Mouse (Mus musculus): ENCODE measurements around the gene Ugt1a1. TPM values are rescaled to one million over a fixed set of nuclear protein-coding genes. Genes with fewer than 3 reads are reported as not detected.

Ugt1a1 gene
- polyA plus RNA-seq, 1 experiment from 2014 or later: 84.0 TPM

GRCm38 (mm10) chr1:88256886-88257663 is 45.3 kb downstream of the Ugt1a1 start:
- no peak for TF ChIP-seq CTCF (IDR thresholded peaks at IDR 0.05; ENCODE audit: low read depth)
- Histone ChIP-seq H3K4me1 (replicated peaks; ENCODE audit: control insufficient read depth, insufficient read depth, low read length) (peaks cover 8% of the 10 kb centered on the region), H3K27ac (ENCODE audit: low read depth, low read length) (no peak overlapping the region), H3K36me3 (ENCODE audit: control insufficient read depth, insufficient read depth) (peaks cover 28% of the 10 kb centered on the region), H3K9ac (ENCODE audit: low read depth, low read length) (no peak overlapping the region), H3K4me3 (ENCODE audit: low read depth, low read length) (no peak overlapping the region), H3K9me3 (ENCODE audit: control insufficient read depth) (0 out of 2 replicates have a peak, but pooled peaks cover 9% of the 10 kb centered on the region), H3K27me3 (replicated peaks; ENCODE audit: control insufficient read depth, insufficient read depth, low read length) (no peaks in the 10 kb centered on the region), H3K4me2 (replicated peaks; ENCODE audit: low read depth) (no peak overlapping the region)
- ATAC-seq: no peak
- 75% methylated on average over 10 of the region's 10 CpGs for WGBS

DNA sequence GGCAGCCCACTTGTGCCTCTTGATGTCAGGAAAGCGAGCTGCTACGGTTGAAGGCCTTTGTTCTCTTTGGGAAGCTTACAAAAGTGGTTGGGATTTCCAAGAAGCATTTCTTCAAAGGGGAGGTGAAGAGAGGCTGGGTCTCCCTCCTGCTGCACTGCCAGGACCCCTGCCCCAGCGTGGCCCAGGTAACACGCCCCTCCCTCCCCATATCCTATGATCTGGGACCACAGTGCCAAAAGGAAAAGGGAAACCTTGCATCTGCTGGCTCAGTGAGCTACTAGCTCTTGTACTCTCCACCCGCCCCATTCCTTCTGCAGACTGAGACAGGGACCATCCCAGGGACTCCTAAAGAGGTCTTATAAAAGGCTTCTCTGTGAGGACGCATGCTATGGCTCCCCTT is 45.9 kb downstream of the Ugt1a1 start:
- Histone ChIP-seq H3K9me3 (ENCODE audit: control insufficient read depth) (0 out of 2 replicates have a peak, but pooled peaks cover 3% of the 10 kb centered on the region), H3K27ac (ENCODE audit: low read depth, low read length) (no peak overlapping the region), H3K9ac (ENCODE audit: low read depth, low read length) (no peak overlapping the region), H3K36me3 (ENCODE audit: control insufficient read depth, insufficient read depth) (peaks cover 34% of the 10 kb centered on the region), H3K4me3 (ENCODE audit: low read depth, low read length) (no peak overlapping the region), H3K27me3 (replicated peaks; ENCODE audit: control insufficient read depth, insufficient read depth, low read length) (no peaks in the 10 kb centered on the region), H3K4me1 (replicated peaks; ENCODE audit: control insufficient read depth, insufficient read depth, low read length) (peaks cover 8% of the 10 kb centered on the region), H3K4me2 (replicated peaks; ENCODE audit: low read depth) (no peak overlapping the region)
- WGBS: 83% methylated on average over 6 of the region's 6 CpGs
- no peak for ATAC-seq
- no peak for TF ChIP-seq CTCF (IDR thresholded peaks at IDR 0.05; ENCODE audit: low read depth)

DNA sequence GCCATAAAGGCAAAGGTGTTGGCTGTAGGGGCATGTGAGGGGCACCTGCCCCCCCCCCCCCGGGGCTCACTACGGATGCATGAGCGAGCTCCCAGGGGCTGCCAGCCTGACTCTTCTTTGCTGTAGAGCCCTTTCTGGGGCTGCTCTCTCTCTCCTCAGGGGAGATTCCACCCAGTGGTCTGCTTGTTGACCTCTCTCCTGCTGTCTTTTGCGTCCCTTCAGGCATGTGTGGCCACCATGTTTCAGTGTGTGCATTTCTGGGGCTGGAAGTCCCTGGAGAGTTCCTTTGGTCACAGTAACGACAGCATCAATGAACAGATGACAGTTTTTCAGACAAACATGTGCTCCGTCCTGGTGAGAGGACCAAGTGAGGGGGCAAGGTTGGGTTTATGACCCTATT is 46.6 kb downstream of the Ugt1a1 start:
- H3K4me2 ChIP-seq (replicated peaks; ENCODE audit: low read depth): no peak overlapping the region
- no peaks in the 10 kb centered on the region for H3K9me3 ChIP-seq (ENCODE audit: control insufficient read depth)
- H3K27me3 ChIP-seq (replicated peaks; ENCODE audit: control insufficient read depth, insufficient read depth, low read length): no peaks in the 10 kb centered on the region
- no peak for ATAC-seq
- H3K9ac ChIP-seq (ENCODE audit: low read depth, low read length): no peak overlapping the region
- WGBS: 72% methylated on average over 6 of the region's 6 CpGs
- TF ChIP-seq CTCF (IDR thresholded peaks at IDR 0.05; ENCODE audit: low read depth): no peak
- H3K4me3 ChIP-seq (ENCODE audit: low read depth, low read length): no peak overlapping the region
- peaks cover 41% of the 10 kb centered on the region for H3K36me3 ChIP-seq (ENCODE audit: control insufficient read depth, insufficient read depth)
- no peak overlapping the region for H3K27ac ChIP-seq (ENCODE audit: low read depth, low read length)
- H3K4me1 ChIP-seq (replicated peaks; ENCODE audit: control insufficient read depth, insufficient read depth, low read length): peaks cover 8% of the 10 kb centered on the region

DNA sequence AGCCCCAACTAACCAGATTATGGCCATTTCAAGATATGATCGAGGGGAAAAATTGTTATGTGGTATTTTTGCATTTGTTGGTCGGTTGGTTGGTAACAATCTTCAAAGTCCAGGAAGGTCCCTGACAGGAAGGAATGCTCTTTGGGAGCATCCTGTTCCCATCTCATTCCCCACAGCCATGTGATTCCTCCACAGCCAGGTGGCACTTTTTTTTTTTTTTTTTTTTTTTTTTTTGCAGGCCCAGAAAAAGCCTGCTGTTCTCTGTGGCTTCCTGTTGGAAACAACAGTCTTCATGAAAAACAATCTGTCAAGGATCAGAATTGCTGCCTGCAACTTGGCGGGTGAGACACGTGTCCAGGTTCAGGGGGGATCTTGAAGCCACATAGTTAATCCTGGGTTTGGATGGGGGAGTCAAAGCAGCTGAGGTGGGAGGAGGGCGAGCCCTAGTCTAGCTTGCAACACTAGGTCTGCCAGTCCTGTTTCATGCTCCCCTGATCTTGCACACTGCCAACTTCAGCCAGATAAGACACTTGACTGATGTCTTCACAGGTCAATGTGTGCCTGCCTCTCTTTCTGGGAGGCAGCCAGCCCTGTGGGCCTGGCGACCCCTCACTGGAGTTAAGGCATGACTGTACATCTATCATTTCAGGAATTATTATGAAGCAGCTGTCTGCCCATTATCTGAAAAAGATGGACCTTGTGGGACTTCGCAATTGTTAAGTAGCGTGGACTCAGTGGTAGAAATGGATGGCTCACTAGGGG is 47.3 kb downstream of the Ugt1a1 start:
- Histone ChIP-seq H3K9me3 (ENCODE audit: control insufficient read depth) (no peaks in the 10 kb centered on the region), H3K27ac (ENCODE audit: low read depth, low read length) (no peak overlapping the region), H3K4me2 (replicated peaks; ENCODE audit: low read depth) (no peak overlapping the region), H3K4me1 (replicated peaks; ENCODE audit: control insufficient read depth, insufficient read depth, low read length) (peaks cover 8% of the 10 kb centered on the region), H3K9ac (ENCODE audit: low read depth, low read length) (no peak overlapping the region), H3K4me3 (ENCODE audit: low read depth, low read length) (no peak overlapping the region), H3K27me3 (replicated peaks; ENCODE audit: control insufficient read depth, insufficient read depth, low read length) (no peaks in the 10 kb centered on the region), H3K36me3 (ENCODE audit: control insufficient read depth, insufficient read depth) (peaks cover 48% of the 10 kb centered on the region)
- no peak for TF ChIP-seq CTCF (IDR thresholded peaks at IDR 0.05; ENCODE audit: low read depth)
- ATAC-seq: no peak
- 75% methylated on average over 8 of the region's 8 CpGs for WGBS

- H3K9ac ChIP-seq (ENCODE audit: low read depth, low read length): no peak overlapping the region
- H3K27ac ChIP-seq (ENCODE audit: low read depth, low read length): no peak overlapping the region
- peaks cover 8% of the 10 kb centered on the region for H3K4me1 ChIP-seq (replicated peaks; ENCODE audit: control insufficient read depth, insufficient read depth, low read length)
- WGBS: 74% methylated on average over 4 of the region's 4 CpGs
- no peak for TF ChIP-seq CTCF (IDR thresholded peaks at IDR 0.05; ENCODE audit: low read depth)
- H3K9me3 ChIP-seq (ENCODE audit: control insufficient read depth): no peaks in the 10 kb centered on the region
- peak; percentile 1; the same call in 1 of the 2 replicates for ATAC-seq
- no peak overlapping the region for H3K4me3 ChIP-seq (ENCODE audit: low read depth, low read length)
- H3K36me3 ChIP-seq (ENCODE audit: control insufficient read depth, insufficient read depth): peaks cover 54% of the 10 kb centered on the region
- H3K4me2 ChIP-seq (replicated peaks; ENCODE audit: low read depth): no peak overlapping the region
- no peaks in the 10 kb centered on the region for H3K27me3 ChIP-seq (replicated peaks; ENCODE audit: control insufficient read depth, insufficient read depth, low read length)
These were observed 47.9 kb downstream of the Ugt1a1 start for GRCm38 (mm10) chr1:88259643-88260024.

- WGBS: 68% methylated on average over 6 of the region's 6 CpGs
- H3K9me3 ChIP-seq (ENCODE audit: control insufficient read depth): no peaks in the 10 kb centered on the region
- H3K4me2 ChIP-seq (replicated peaks; ENCODE audit: low read depth): no peak overlapping the region
- no peak overlapping the region for H3K9ac ChIP-seq (ENCODE audit: low read depth, low read length)
- ATAC-seq: peak; percentile 46
- no peaks in the 10 kb centered on the region for H3K27me3 ChIP-seq (replicated peaks; ENCODE audit: control insufficient read depth, insufficient read depth, low read length)
- H3K4me3 ChIP-seq (ENCODE audit: low read depth, low read length): no peak overlapping the region
- H3K36me3 ChIP-seq (ENCODE audit: control insufficient read depth, insufficient read depth): peaks cover 59% of the 10 kb centered on the region
- peaks cover 8% of the 10 kb centered on the region for H3K4me1 ChIP-seq (replicated peaks; ENCODE audit: control insufficient read depth, insufficient read depth, low read length)
- H3K27ac ChIP-seq (ENCODE audit: low read depth, low read length): no peak overlapping the region
- no peak for TF ChIP-seq CTCF (IDR thresholded peaks at IDR 0.05; ENCODE audit: low read depth)
These were observed 48.4 kb downstream of the Ugt1a1 start for GRCm38 (mm10) chr1:88260114-88260513.

All from intestine, postnatal 0 days (tissue).